Mouse (Mus musculus) heart, embryonic 10.5 days (tissue): ENCODE data around the gene Wdr17. TPM values are rescaled to one million over a fixed set of nuclear protein-coding genes. Genes with fewer than 3 reads are reported as not detected.

ENCODE experiments used
- DNase-seq: peaks from one replicate; pipeline ENCODE4 v3.0.0-alpha.2; 2017; ENCODE audit warnings: low spot score
- H3K27ac ChIP-seq: fragments of 300-500 bp; sonication (generic); 2 replicates; pipeline ENCODE4 v1.5.1; 2016; ENCODE audit warnings: mild to moderate bottlenecking
- H3K27me3 ChIP-seq: fragments of 300-500 bp; sonication (generic); 2 replicates; pipeline ENCODE4 v1.6.1; 2016; ENCODE audit warnings: mild to moderate bottlenecking; ENCODE audit not compliant: poor library complexity, insufficient read depth, severe bottlenecking
- H3K36me3 ChIP-seq: fragments of 300-500 bp; sonication (generic); 2 replicates; pipeline ENCODE4 v1.6.1; 2016; ENCODE audit warnings: mild to moderate bottlenecking, moderate library complexity
- H3K4me1 ChIP-seq: fragments of 300-500 bp; sonication (generic); 2 replicates; pipeline ENCODE4 v1.6.1; 2016; ENCODE audit warnings: mild to moderate bottlenecking
- H3K4me3 ChIP-seq: fragments of 300-500 bp; sonication (generic); 2 replicates; pipeline ENCODE4 v1.5.1; 2016; ENCODE audit warnings: mild to moderate bottlenecking, moderate library complexity
- H3K9me3 ChIP-seq: fragments of 300-500 bp; sonication (generic); 2 replicates; pipeline ENCODE4 v1.6.1; 2016; ENCODE audit warnings: mild to moderate bottlenecking, moderate library complexity
- WGBS: fragments of 180-500 bp; shearing (Covaris S2); methylation state at CpG from one replicate; pipeline ENCODE4 v1.1.7; 2016; 5-methylcytosine and 5-hydroxymethylcytosine counted together
- polyA plus RNA-seq: library from polyadenylated mRNA; unstranded; fragments of >200 nt; fragmentation: Nextera tagmentation; extraction: Ambion mirVana; gene quantifications from 2 replicates; pipeline ENCODE4 v1.2.1, GENCODE M21; 2016

Wdr17 gene
- polyA plus RNA-seq, 1 experiment from 2014 or later = 0.72 TPM

GRCm38 (mm10) chr8:54779317-54780133 lies 107.5 kb downstream of the Wdr17 start:
- H3K27me3 ChIP-seq = no peaks in the 10 kb centered on the region
- H3K9me3 ChIP-seq = no peaks in the 10 kb centered on the region
- peak overlapping the region; percentile 63 for H3K4me3 ChIP-seq
- H3K36me3 ChIP-seq = no peaks in the 10 kb centered on the region
- peak overlapping the region; percentile 76; the same call in 1 of the 2 replicates for H3K27ac ChIP-seq
- H3K4me1 ChIP-seq = peaks cover 5% of the 10 kb centered on the region; the same call in 1 of the 2 replicates
- peak; percentile 83 for DNase-seq
- under 1% methylated on average over 23 of the region's 23 CpGs for WGBS

GRCm38 (mm10) chr8:54777012-54777411 lies 110.0 kb downstream of the Wdr17 start:
- Histone ChIP-seq H3K27ac (no peak overlapping the region), H3K9me3 (no peaks in the 10 kb centered on the region), H3K4me1 (peaks cover 5% of the 10 kb centered on the region; the same call in 1 of the 2 replicates), H3K27me3 (no peaks in the 10 kb centered on the region), H3K36me3 (no peaks in the 10 kb centered on the region), H3K4me3 (no peak overlapping the region)
- DNase-seq = no peak

GRCm38 (mm10) chr8:54776241-54776640 lies 110.7 kb downstream of the Wdr17 start:
- DNase-seq = no peak
- H3K4me3 ChIP-seq = no peak overlapping the region
- H3K9me3 ChIP-seq = no peaks in the 10 kb centered on the region
- H3K27ac ChIP-seq = no peak overlapping the region
- peaks cover 5% of the 10 kb centered on the region; the same call in 1 of the 2 replicates for H3K4me1 ChIP-seq
- H3K36me3 ChIP-seq = no peaks in the 10 kb centered on the region
- H3K27me3 ChIP-seq = no peaks in the 10 kb centered on the region

- WGBS = 81% methylated on average over 1 of the region's 1 CpGs
- Histone ChIP-seq H3K9me3 (no peaks in the 10 kb centered on the region), H3K4me3 (no peak overlapping the region), H3K27ac (no peak overlapping the region), H3K27me3 (no peaks in the 10 kb centered on the region), H3K4me1 (no peaks in the 10 kb centered on the region), H3K36me3 (no peaks in the 10 kb centered on the region)
- no peak for DNase-seq
Measured at GRCm38 (mm10) chr8:54757646-54758045, 129.3 kb downstream of the Wdr17 start.

- no peak overlapping the region for H3K27ac ChIP-seq
- H3K4me3 ChIP-seq = no peak overlapping the region
- H3K36me3 ChIP-seq = no peaks in the 10 kb centered on the region
- WGBS = 56% methylated on average over 5 of the region's 5 CpGs
- H3K27me3 ChIP-seq = 0 out of 2 replicates have a peak, but pooled peaks cover 3% of the 10 kb centered on the region
- no peaks in the 10 kb centered on the region for H3K4me1 ChIP-seq
- DNase-seq = no peak
- no peaks in the 10 kb centered on the region for H3K9me3 ChIP-seq
Measured at GRCm38 (mm10) chr8:54736660-54737312, 150.2 kb downstream of the Wdr17 start.

GRCm38 (mm10) chr8:54724668-54725035 lies 162.3 kb downstream of the Wdr17 start:
- peak overlapping the region; percentile 59 for H3K4me3 ChIP-seq
- no peaks in the 10 kb centered on the region for H3K4me1 ChIP-seq
- no peaks in the 10 kb centered on the region for H3K9me3 ChIP-seq
- no peaks in the 10 kb centered on the region for H3K36me3 ChIP-seq
- H3K27me3 ChIP-seq = no peaks in the 10 kb centered on the region
- no peak for DNase-seq
- WGBS = 32% methylated on average over 8 of the region's 8 CpGs
- no peak overlapping the region for H3K27ac ChIP-seq

- Histone ChIP-seq H3K27me3 (no peaks in the 10 kb centered on the region), H3K4me3 (peak overlapping the region; percentile 59), H3K9me3 (no peaks in the 10 kb centered on the region), H3K27ac (no peak overlapping the region), H3K36me3 (no peaks in the 10 kb centered on the region), H3K4me1 (no peaks in the 10 kb centered on the region)
- 2% methylated on average over 23 of the region's 23 CpGs for WGBS
- DNase-seq = peak; percentile 94
Measured at GRCm38 (mm10) chr8:54723976-54724667, 162.9 kb downstream of the Wdr17 start.

- Histone ChIP-seq H3K27ac (no peak overlapping the region), H3K4me3 (no peak overlapping the region), H3K9me3 (no peaks in the 10 kb centered on the region), H3K4me1 (no peaks in the 10 kb centered on the region), H3K27me3 (no peaks in the 10 kb centered on the region), H3K36me3 (no peaks in the 10 kb centered on the region)
- 67% methylated on average over 4 of the region's 4 CpGs for WGBS
- no peak for DNase-seq
Measured at GRCm38 (mm10) chr8:54718515-54718914, 168.5 kb downstream of the Wdr17 start.

GRCm38 (mm10) chr8:54705743-54706142 lies 181.2 kb downstream of the Wdr17 start:
- no peak overlapping the region for H3K27ac ChIP-seq
- H3K4me1 ChIP-seq = no peaks in the 10 kb centered on the region
- no peak for DNase-seq
- no peaks in the 10 kb centered on the region for H3K36me3 ChIP-seq
- 50% methylated on average over 2 of the region's 2 CpGs for WGBS
- no peaks in the 10 kb centered on the region for H3K27me3 ChIP-seq
- H3K9me3 ChIP-seq = no peaks in the 10 kb centered on the region
- H3K4me3 ChIP-seq = no peak overlapping the region

- H3K4me1 ChIP-seq = no peaks in the 10 kb centered on the region
- no peaks in the 10 kb centered on the region for H3K9me3 ChIP-seq
- no peak overlapping the region for H3K27ac ChIP-seq
- no peaks in the 10 kb centered on the region for H3K36me3 ChIP-seq
- H3K27me3 ChIP-seq = no peaks in the 10 kb centered on the region
- no peak overlapping the region for H3K4me3 ChIP-seq
- no peak for DNase-seq
Measured at GRCm38 (mm10) chr8:54671806-54672205, 215.2 kb downstream of the Wdr17 start.

- no peaks in the 10 kb centered on the region for H3K27me3 ChIP-seq
- H3K9me3 ChIP-seq = no peaks in the 10 kb centered on the region
- no peak for DNase-seq
- no peaks in the 10 kb centered on the region for H3K36me3 ChIP-seq
- 63% methylated on average over 3 of the region's 3 CpGs for WGBS
- no peak overlapping the region for H3K27ac ChIP-seq
- no peaks in the 10 kb centered on the region for H3K4me1 ChIP-seq
- H3K4me3 ChIP-seq = no peak overlapping the region
Measured at GRCm38 (mm10) chr8:54667756-54668155, 219.2 kb downstream of the Wdr17 start.

GRCm38 (mm10) chr8:54660675-54661074 lies 226.3 kb downstream of the Wdr17 start:
- WGBS = 38% methylated on average over 5 of the region's 5 CpGs
- peak; percentile 75 for DNase-seq
- H3K27ac ChIP-seq = no peak overlapping the region
- no peaks in the 10 kb centered on the region for H3K36me3 ChIP-seq
- no peaks in the 10 kb centered on the region for H3K4me1 ChIP-seq
- H3K27me3 ChIP-seq = no peaks in the 10 kb centered on the region
- H3K9me3 ChIP-seq = no peaks in the 10 kb centered on the region
- H3K4me3 ChIP-seq = no peak overlapping the region

GRCm38 (mm10) chr8:54659703-54660102 lies 227.3 kb downstream of the Wdr17 start:
- H3K36me3 ChIP-seq = no peaks in the 10 kb centered on the region
- no peak for DNase-seq
- H3K4me3 ChIP-seq = no peak overlapping the region
- no peak overlapping the region for H3K27ac ChIP-seq
- H3K9me3 ChIP-seq = no peaks in the 10 kb centered on the region
- no peaks in the 10 kb centered on the region for H3K4me1 ChIP-seq
- 82% methylated on average over 2 of the region's 2 CpGs for WGBS
- H3K27me3 ChIP-seq = no peaks in the 10 kb centered on the region
